Mouse (Mus musculus): ENCODE data around the gene Fam170b. TPM values are rescaled to one million over a fixed set of nuclear protein-coding genes. Genes with fewer than 3 reads are reported as not detected.

The Fam170b gene
- total RNA-seq, 1 experiment, result 0.13 TPM

- H3K27ac ChIP-seq (ENCODE audit: insufficient read depth, low read depth, low read length, poor library complexity, severe bottlenecking), result no peak overlapping the region
- TF ChIP-seq MAFK (IDR thresholded peaks at IDR 0.05; ENCODE audit: insufficient read depth, low read depth, low read length) (no peak), HCFC1 (IDR thresholded peaks at IDR 0.05; ENCODE audit: borderline replicate concordance, insufficient read depth, low read length) (no peak), ZC3H11A (IDR thresholded peaks at IDR 0.05; ENCODE audit: borderline replicate concordance, low read depth, low read length) (no peak), ZNF384 (IDR thresholded peaks at IDR 0.05; ENCODE audit: low read depth, low read length) (no peak), CHD2 (IDR thresholded peaks at IDR 0.05; ENCODE audit: low read depth, low read length) (no peak)
- no peak for DNase-seq (ENCODE audit: low read depth, low spot score)
- no peaks in the 10 kb centered on the region for H3K9me3 ChIP-seq (ENCODE audit: control insufficient read depth, insufficient read depth, low read depth, low read length)
- H3K4me3 ChIP-seq (ENCODE audit: insufficient read depth in 1 of 2, low read depth in 1 of 2, low read length in 2 of 2, poor library complexity in 1 of 2, severe bottlenecking in 1 of 2), result no peak overlapping the region
- in situ Hi-C loops (cut with MboI; ENCODE audit: low sequenced_read_pairs in 2 of 2, unreplicated experiment in 2 of 2), result no loop called here
- H3K9ac ChIP-seq (ENCODE audit: insufficient read depth, low read depth, low read length, poor library complexity, severe bottlenecking), result no peak overlapping the region
- H3K4me1 ChIP-seq (ENCODE audit: control insufficient read depth in 2 of 2, insufficient read depth in 2 of 2, low read length in 2 of 2, poor library complexity in 1 of 2), result no peaks in the 10 kb centered on the region
- no peaks in the 10 kb centered on the region for H3K36me3 ChIP-seq (ENCODE audit: control insufficient read depth, insufficient read depth, low read length, poor library complexity, severe bottlenecking)
These were observed 17.2 kb upstream of the Fam170b start for GRCm38 (mm10) chr14:32816533-32816932.

GRCm38 (mm10) chr14:32817258-32817657, 16.5 kb upstream of the Fam170b start:
- TF ChIP-seq ZC3H11A (IDR thresholded peaks at IDR 0.05; ENCODE audit: borderline replicate concordance, low read depth, low read length), result no peak
- H3K9me3 ChIP-seq (ENCODE audit: control insufficient read depth, insufficient read depth, low read depth, low read length), result no peaks in the 10 kb centered on the region
- DNase-seq (ENCODE audit: low read depth, low spot score), result no peak
- no peak overlapping the region for H3K27ac ChIP-seq (ENCODE audit: insufficient read depth, low read depth, low read length, poor library complexity, severe bottlenecking)
- H3K36me3 ChIP-seq (ENCODE audit: control insufficient read depth, insufficient read depth, low read length, poor library complexity, severe bottlenecking), result no peaks in the 10 kb centered on the region
- H3K4me1 ChIP-seq (ENCODE audit: control insufficient read depth in 2 of 2, insufficient read depth in 2 of 2, low read length in 2 of 2, poor library complexity in 1 of 2), result no peaks in the 10 kb centered on the region
- H3K9ac ChIP-seq (ENCODE audit: insufficient read depth, low read depth, low read length, poor library complexity, severe bottlenecking), result no peak overlapping the region
- H3K4me3 ChIP-seq (ENCODE audit: insufficient read depth in 1 of 2, low read depth in 1 of 2, low read length in 2 of 2, poor library complexity in 1 of 2, severe bottlenecking in 1 of 2), result no peak overlapping the region
- in situ Hi-C loops (cut with MboI; ENCODE audit: low sequenced_read_pairs in 2 of 2, unreplicated experiment in 2 of 2), result no loop called here

- TF ChIP-seq ZNF384 (IDR thresholded peaks at IDR 0.05; ENCODE audit: low read depth, low read length) (no peak), ZC3H11A (IDR thresholded peaks at IDR 0.05; ENCODE audit: borderline replicate concordance, low read depth, low read length) (no peak), CHD2 (IDR thresholded peaks at IDR 0.05; ENCODE audit: low read depth, low read length) (no peak), MAFK (IDR thresholded peaks at IDR 0.05; ENCODE audit: insufficient read depth, low read depth, low read length) (no peak), HCFC1 (IDR thresholded peaks at IDR 0.05; ENCODE audit: borderline replicate concordance, insufficient read depth, low read length) (no peak)
- H3K36me3 ChIP-seq (ENCODE audit: control insufficient read depth, insufficient read depth, low read length, poor library complexity, severe bottlenecking), result no peaks in the 10 kb centered on the region
- no peak for DNase-seq (ENCODE audit: low read depth, low spot score)
- in situ Hi-C loops (cut with MboI; ENCODE audit: low sequenced_read_pairs in 2 of 2, unreplicated experiment in 2 of 2), result no loop called here
- no peak overlapping the region for H3K4me3 ChIP-seq (ENCODE audit: insufficient read depth in 1 of 2, low read depth in 1 of 2, low read length in 2 of 2, poor library complexity in 1 of 2, severe bottlenecking in 1 of 2)
- no peak overlapping the region for H3K27ac ChIP-seq (ENCODE audit: insufficient read depth, low read depth, low read length, poor library complexity, severe bottlenecking)
- no peak overlapping the region for H3K9ac ChIP-seq (ENCODE audit: insufficient read depth, low read depth, low read length, poor library complexity, severe bottlenecking)
- H3K9me3 ChIP-seq (ENCODE audit: control insufficient read depth, insufficient read depth, low read depth, low read length), result no peaks in the 10 kb centered on the region
- H3K4me1 ChIP-seq (ENCODE audit: control insufficient read depth in 2 of 2, insufficient read depth in 2 of 2, low read length in 2 of 2, poor library complexity in 1 of 2), result no peaks in the 10 kb centered on the region
These were observed 14.5 kb upstream of the Fam170b start for GRCm38 (mm10) chr14:32819297-32819696.

GRCm38 (mm10) chr14:32822812-32823211, 10.9 kb upstream of the Fam170b start:
- Histone ChIP-seq H3K4me3 (ENCODE audit: insufficient read depth in 1 of 2, low read depth in 1 of 2, low read length in 2 of 2, poor library complexity in 1 of 2, severe bottlenecking in 1 of 2) (no peak overlapping the region), H3K36me3 (ENCODE audit: control insufficient read depth, insufficient read depth, low read length, poor library complexity, severe bottlenecking) (no peaks in the 10 kb centered on the region), H3K27ac (ENCODE audit: insufficient read depth, low read depth, low read length, poor library complexity, severe bottlenecking) (no peak overlapping the region), H3K4me1 (ENCODE audit: control insufficient read depth in 2 of 2, insufficient read depth in 2 of 2, low read length in 2 of 2, poor library complexity in 1 of 2) (peaks cover 3 to 25% of the 10 kb centered on the region in 2 experiments; a peak in 3 of 4 replicates), H3K9me3 (ENCODE audit: control insufficient read depth, insufficient read depth, low read depth, low read length) (no peaks in the 10 kb centered on the region), H3K9ac (ENCODE audit: insufficient read depth, low read depth, low read length, poor library complexity, severe bottlenecking) (no peak overlapping the region)
- no peak for DNase-seq (ENCODE audit: low read depth, low spot score)
- no peak for TF ChIP-seq ZC3H11A (IDR thresholded peaks at IDR 0.05; ENCODE audit: borderline replicate concordance, low read depth, low read length)
- TF ChIP-seq ZNF384 (IDR thresholded peaks at IDR 0.05; ENCODE audit: low read depth, low read length), result no peak
- no peak for TF ChIP-seq MAFK (IDR thresholded peaks at IDR 0.05; ENCODE audit: insufficient read depth, low read depth, low read length)
- TF ChIP-seq HCFC1 (IDR thresholded peaks at IDR 0.05; ENCODE audit: borderline replicate concordance, insufficient read depth, low read length), result no peak
- TF ChIP-seq CHD2 (IDR thresholded peaks at IDR 0.05; ENCODE audit: low read depth, low read length), result no peak
- in situ Hi-C loops (cut with MboI; ENCODE audit: low sequenced_read_pairs in 2 of 2, unreplicated experiment in 2 of 2), result no loop called here

GRCm38 (mm10) chr14:32823861-32824260, 9.9 kb upstream of the Fam170b start:
- Histone ChIP-seq H3K4me3 (ENCODE audit: insufficient read depth in 1 of 2, low read depth in 1 of 2, low read length in 2 of 2, poor library complexity in 1 of 2, severe bottlenecking in 1 of 2) (no peak overlapping the region), H3K27ac (ENCODE audit: insufficient read depth, low read depth, low read length, poor library complexity, severe bottlenecking) (no peak overlapping the region), H3K36me3 (ENCODE audit: control insufficient read depth, insufficient read depth, low read length, poor library complexity, severe bottlenecking) (no peaks in the 10 kb centered on the region), H3K9ac (ENCODE audit: insufficient read depth, low read depth, low read length, poor library complexity, severe bottlenecking) (no peak overlapping the region), H3K4me1 (ENCODE audit: control insufficient read depth in 2 of 2, insufficient read depth in 2 of 2, low read length in 2 of 2, poor library complexity in 1 of 2) (peaks cover 3 to 27% of the 10 kb centered on the region in 2 experiments; a peak in 3 of 4 replicates), H3K9me3 (ENCODE audit: control insufficient read depth, insufficient read depth, low read depth, low read length) (no peaks in the 10 kb centered on the region)
- TF ChIP-seq HCFC1 (IDR thresholded peaks at IDR 0.05; ENCODE audit: borderline replicate concordance, insufficient read depth, low read length), result no peak
- TF ChIP-seq CHD2 (IDR thresholded peaks at IDR 0.05; ENCODE audit: low read depth, low read length), result no peak
- TF ChIP-seq MAFK (IDR thresholded peaks at IDR 0.05; ENCODE audit: insufficient read depth, low read depth, low read length), result no peak
- no peak for TF ChIP-seq ZC3H11A (IDR thresholded peaks at IDR 0.05; ENCODE audit: borderline replicate concordance, low read depth, low read length)
- no peak for TF ChIP-seq ZNF384 (IDR thresholded peaks at IDR 0.05; ENCODE audit: low read depth, low read length)
- in situ Hi-C loops (cut with MboI; ENCODE audit: low sequenced_read_pairs in 2 of 2, unreplicated experiment in 2 of 2), result no loop called here
- no peak for DNase-seq (ENCODE audit: low read depth, low spot score)

Measured in ES-E14 (cell line).